Mouse (Mus musculus): Measurements from ENCODE around the gene Aoc3. TPM values are rescaled to one million over a fixed set of nuclear protein-coding genes. Genes with fewer than 3 reads are reported as not detected.

Aoc3 gene
- total and polyA plus RNA-seq, 3 experiments = 0.62 to 2.2 TPM; not detected in 1

- Histone ChIP-seq H3K27ac (ENCODE audit: control insufficient read depth, low read depth, low read length) (no peak overlapping the region), H3K27me3 (ENCODE audit: control insufficient read depth in 1 of 2, insufficient read depth in 2 of 2, low read length in 2 of 2) (peaks cover 17 to 21% of the 10 kb centered on the region in 2 experiments), H3K4me3 (ENCODE audit: control insufficient read depth in 1 of 2, insufficient read depth in 1 of 2, low read depth in 2 of 2, low read length in 2 of 2) (no peak overlapping the region), H3K9me3 (replicated peaks; ENCODE audit: insufficient read depth, low read length) (no peaks in the 10 kb centered on the region), H3K79me2 (ENCODE audit: control insufficient read depth, insufficient read depth, low read length, poor library complexity) (no peaks in the 10 kb centered on the region), H3K4me1 (ENCODE audit: control insufficient read depth in 1 of 2, insufficient read depth in 2 of 2, low read length in 2 of 2) (0 out of 4 replicates have a peak, but pooled peaks cover 0 to 3% of the 10 kb centered on the region in 2 experiments), H3K9ac (ENCODE audit: control insufficient read depth, low read depth, low read length, poor library complexity, severe bottlenecking) (no peak overlapping the region), H3K36me3 (ENCODE audit: control insufficient read depth in 1 of 2, insufficient read depth in 2 of 2, low read length in 2 of 2) (no peaks in the 10 kb centered on the region)
- DNase-seq (ENCODE audit: low read depth, low spot score) = no peak
- no peak for TF ChIP-seq ZKSCAN1 (IDR thresholded peaks at IDR 0.05; ENCODE audit: low read depth, low read length)
- no peak for TF ChIP-seq RAD21 (IDR thresholded peaks at IDR 0.05; ENCODE audit: low read depth, low read length)
- TF ChIP-seq RCOR1 (IDR thresholded peaks at IDR 0.05; ENCODE audit: low read depth, low read length) = no peak
- no peak for TF ChIP-seq KAT2A (conservative IDR thresholded peaks at IDR 0.05; ENCODE audit: low read depth, low read length)
- no peak for TF ChIP-seq MEF2A (IDR thresholded peaks at IDR 0.05; ENCODE audit: extremely low read depth, insufficient replicate concordance, low read depth, low read length, poor library complexity, severe bottlenecking)
- no peak for TF ChIP-seq EP300 (IDR thresholded peaks at IDR 0.05; ENCODE audit: low read depth in 1 of 2, low read length in 2 of 2)
- TF ChIP-seq MAFK (IDR thresholded peaks at IDR 0.05; ENCODE audit: borderline replicate concordance, low read depth, low read length) = no peak
These were observed 51.4 kb downstream of the Aoc3 start for GRCm38 (mm10) chr11:101381817-101382216.

Other genes with a start within 250 kb of the Aoc3 start
- 34.8 and 42.9 TPM in 2 replicates for gene Coasy, start 248.0 kb upstream of the Aoc3 start, total RNA-seq (2012; rRNA removed)
- gene Coasy, start 248.0 kb upstream of the Aoc3 start, polyA plus RNA-seq (2012; ENCODE audit: insufficient read depth in 1 of 2, insufficient read length in 2 of 2, low read depth in 1 of 2, low replicate concordance in 2 of 2, missing spikeins in 1 of 2) = 10 to 100 TPM in 1 of 2 experiments, not detected in 1; 44.2 TPM
- 70.8 and 75.9 TPM in 2 replicates for gene Mlx, start 243.3 kb upstream of the Aoc3 start, total RNA-seq (2012; rRNA removed)
- gene Mlx, start 243.3 kb upstream of the Aoc3 start, polyA plus RNA-seq (2012; ENCODE audit: insufficient read depth in 1 of 2, insufficient read length in 2 of 2, low read depth in 1 of 2, low replicate concordance in 2 of 2, missing spikeins in 1 of 2) = 10 to 100 TPM in 1 of 2 experiments, not detected in 1; 57.5 TPM
- gene Psmc3ip, start 235.2 kb upstream of the Aoc3 start, total RNA-seq (2012; rRNA removed) = 9.1 and 14.5 TPM in 2 replicates
- 1 to 10 TPM in 1 of 2 experiments, not detected in 1; 8.2 TPM for gene Psmc3ip, start 235.2 kb upstream of the Aoc3 start, polyA plus RNA-seq (2012; ENCODE audit: insufficient read depth in 1 of 2, insufficient read length in 2 of 2, low read depth in 1 of 2, low replicate concordance in 2 of 2, missing spikeins in 1 of 2)
- 17.0 and 24.6 TPM in 2 replicates for gene Retreg3, start 210.7 kb upstream of the Aoc3 start, total RNA-seq (2012; rRNA removed)
- 10 to 100 TPM in 1 of 2 experiments, not detected in 1; 23.4 TPM for gene Retreg3, start 210.7 kb upstream of the Aoc3 start, polyA plus RNA-seq (2012; ENCODE audit: insufficient read depth in 1 of 2, insufficient read length in 2 of 2, low read depth in 1 of 2, low replicate concordance in 2 of 2, missing spikeins in 1 of 2)
- gene Tubg1, start 210.7 kb upstream of the Aoc3 start, total RNA-seq (2012; rRNA removed) = 60.0 and 68.1 TPM in 2 replicates
- 100 to 1,000 TPM; 125 to 183 TPM for gene Tubg1, start 210.7 kb upstream of the Aoc3 start, polyA plus RNA-seq (2012; ENCODE audit: insufficient read depth in 1 of 2, insufficient read length in 2 of 2, low read depth in 1 of 2, low replicate concordance in 2 of 2, missing spikeins in 1 of 2)
- gene Tubg2, start 174.7 kb upstream of the Aoc3 start, total RNA-seq (2012; rRNA removed) = not detected in 2 replicates
- gene Tubg2, start 174.7 kb upstream of the Aoc3 start, polyA plus RNA-seq (2012; ENCODE audit: insufficient read depth in 1 of 2, insufficient read length in 2 of 2, low read depth in 1 of 2, low replicate concordance in 2 of 2, missing spikeins in 1 of 2) = not detected
- gene Cntnap1, start 160.1 kb upstream of the Aoc3 start, total RNA-seq (2012; rRNA removed) = not detected in 2 replicates
- under 1 TPM in 1 of 2 experiments, not detected in 1; 0.01 TPM for gene Cntnap1, start 160.1 kb upstream of the Aoc3 start, polyA plus RNA-seq (2012; ENCODE audit: insufficient read depth in 1 of 2, insufficient read length in 2 of 2, low read depth in 1 of 2, low replicate concordance in 2 of 2, missing spikeins in 1 of 2)
- gene Plekhh3, start 159.3 kb upstream of the Aoc3 start, total RNA-seq (2012; rRNA removed) = 0.81 and 1.4 TPM in 2 replicates
- gene Plekhh3, start 159.3 kb upstream of the Aoc3 start, polyA plus RNA-seq (2012; ENCODE audit: insufficient read depth in 1 of 2, insufficient read length in 2 of 2, low read depth in 1 of 2, low replicate concordance in 2 of 2, missing spikeins in 1 of 2) = 1 to 10 TPM in 1 of 2 experiments, not detected in 1; 1.5 TPM
- not detected in 2 replicates for gene Ccr10, start 155.2 kb upstream of the Aoc3 start, total RNA-seq (2012; rRNA removed)
- not detected for gene Ccr10, start 155.2 kb upstream of the Aoc3 start, polyA plus RNA-seq (2012; ENCODE audit: insufficient read depth in 1 of 2, insufficient read length in 2 of 2, low read depth in 1 of 2, low replicate concordance in 2 of 2, missing spikeins in 1 of 2)
- 5.0 and 6.3 TPM in 2 replicates for gene Ezh1, start 104.1 kb upstream of the Aoc3 start, total RNA-seq (2012; rRNA removed)
- gene Ezh1, start 104.1 kb upstream of the Aoc3 start, polyA plus RNA-seq (2012; ENCODE audit: insufficient read depth in 1 of 2, insufficient read length in 2 of 2, low read depth in 1 of 2, low replicate concordance in 2 of 2, missing spikeins in 1 of 2) = 1 to 10 TPM in 1 of 2 experiments, not detected in 1; 8.4 TPM
- 0.12 TPM in 1 of 2 replicates, not detected in the other for gene Ramp2, start 84.6 kb upstream of the Aoc3 start, total RNA-seq (2012; rRNA removed)
- not detected for gene Ramp2, start 84.6 kb upstream of the Aoc3 start, polyA plus RNA-seq (2012; ENCODE audit: insufficient read depth in 1 of 2, insufficient read length in 2 of 2, low read depth in 1 of 2, low replicate concordance in 2 of 2, missing spikeins in 1 of 2)
- 68.4 and 75.5 TPM in 2 replicates for gene Vps25, start 76.9 kb upstream of the Aoc3 start, total RNA-seq (2012; rRNA removed)
- gene Vps25, start 76.9 kb upstream of the Aoc3 start, polyA plus RNA-seq (2012; ENCODE audit: insufficient read depth in 1 of 2, insufficient read length in 2 of 2, low read depth in 1 of 2, low replicate concordance in 2 of 2, missing spikeins in 1 of 2) = 100 to 1,000 TPM in 1 of 2 experiments, not detected in 1; 107 TPM
- 0.72 and 0.92 TPM in 2 replicates for gene Wnk4, start 70.0 kb upstream of the Aoc3 start, total RNA-seq (2012; rRNA removed)
- gene Wnk4, start 70.0 kb upstream of the Aoc3 start, polyA plus RNA-seq (2012; ENCODE audit: insufficient read depth in 1 of 2, insufficient read length in 2 of 2, low read depth in 1 of 2, low replicate concordance in 2 of 2, missing spikeins in 1 of 2) = 1 to 10 TPM in 1 of 2 experiments, not detected in 1; 3.4 TPM
- 2.4 TPM in 2 replicates for gene Cntd1, start 51.6 kb upstream of the Aoc3 start, total RNA-seq (2012; rRNA removed)
- gene Cntd1, start 51.6 kb upstream of the Aoc3 start, polyA plus RNA-seq (2012; ENCODE audit: insufficient read depth in 1 of 2, insufficient read length in 2 of 2, low read depth in 1 of 2, low replicate concordance in 2 of 2, missing spikeins in 1 of 2) = under 1 TPM in 1 of 2 experiments, not detected in 1; 0.84 TPM
- gene Coa3, start 51.5 kb upstream of the Aoc3 start, total RNA-seq (2012; rRNA removed) = 294 and 325 TPM in 2 replicates
- gene Coa3, start 51.5 kb upstream of the Aoc3 start, polyA plus RNA-seq (2012; ENCODE audit: insufficient read depth in 1 of 2, insufficient read length in 2 of 2, low read depth in 1 of 2, low replicate concordance in 2 of 2, missing spikeins in 1 of 2) = 100 to 1,000 TPM in 1 of 2 experiments, not detected in 1; 120 TPM
- gene Becn1, start 28.3 kb upstream of the Aoc3 start, total RNA-seq (2012; rRNA removed) = 167 and 181 TPM in 2 replicates
- gene Becn1, start 28.3 kb upstream of the Aoc3 start, polyA plus RNA-seq (2012; ENCODE audit: insufficient read depth in 1 of 2, insufficient read length in 2 of 2, low read depth in 1 of 2, low replicate concordance in 2 of 2, missing spikeins in 1 of 2) = 100 to 1,000 TPM in 1 of 2 experiments, not detected in 1; 122 TPM
- 129 and 139 TPM in 2 replicates for gene Psme3, start 14.4 kb upstream of the Aoc3 start, total RNA-seq (2012; rRNA removed)
- gene Psme3, start 14.4 kb upstream of the Aoc3 start, polyA plus RNA-seq (2012; ENCODE audit: insufficient read depth in 1 of 2, insufficient read length in 2 of 2, low read depth in 1 of 2, low replicate concordance in 2 of 2, missing spikeins in 1 of 2) = 100 to 1,000 TPM; 369 to 446 TPM
- gene Aoc2, start 5.5 kb upstream of the Aoc3 start, total RNA-seq (2012; rRNA removed) = 9.1 and 12.1 TPM in 2 replicates
- 10 to 100 TPM in 1 of 2 experiments, not detected in 1; 21.1 TPM for gene Aoc2, start 5.5 kb upstream of the Aoc3 start, polyA plus RNA-seq (2012; ENCODE audit: insufficient read depth in 1 of 2, insufficient read length in 2 of 2, low read depth in 1 of 2, low replicate concordance in 2 of 2, missing spikeins in 1 of 2)
- gene G6pc, start 37.0 kb downstream of the Aoc3 start, total RNA-seq (2012; rRNA removed) = not detected in 2 replicates
- not detected for gene G6pc, start 37.0 kb downstream of the Aoc3 start, polyA plus RNA-seq (2012; ENCODE audit: insufficient read depth in 1 of 2, insufficient read length in 2 of 2, low read depth in 1 of 2, low replicate concordance in 2 of 2, missing spikeins in 1 of 2)
- 133 TPM in 2 replicates for gene Aarsd1, start 87.0 kb downstream of the Aoc3 start, total RNA-seq (2012; rRNA removed)
- 100 to 1,000 TPM in 1 of 2 experiments, 10 to 100 TPM in 1; 80.5 to 371 TPM for gene Aarsd1, start 87.0 kb downstream of the Aoc3 start, polyA plus RNA-seq (2012; ENCODE audit: insufficient read depth in 1 of 2, insufficient read length in 2 of 2, low read depth in 1 of 2, low replicate concordance in 2 of 2, missing spikeins in 1 of 2)
- 6.8 and 7.4 TPM in 2 replicates for gene Gm27029, start 94.2 kb downstream of the Aoc3 start, total RNA-seq (2012; rRNA removed)
- 1 to 10 TPM in 1 of 2 experiments, not detected in 1; 4.2 TPM for gene Gm27029, start 94.2 kb downstream of the Aoc3 start, polyA plus RNA-seq (2012; ENCODE audit: insufficient read depth in 1 of 2, insufficient read length in 2 of 2, low read depth in 1 of 2, low replicate concordance in 2 of 2, missing spikeins in 1 of 2)
- gene Rundc1, start 94.5 kb downstream of the Aoc3 start, total RNA-seq (2012; rRNA removed) = 8.5 and 9.2 TPM in 2 replicates
- gene Rundc1, start 94.5 kb downstream of the Aoc3 start, polyA plus RNA-seq (2012; ENCODE audit: insufficient read depth in 1 of 2, insufficient read length in 2 of 2, low read depth in 1 of 2, low replicate concordance in 2 of 2, missing spikeins in 1 of 2) = 10 to 100 TPM in 1 of 2 experiments, not detected in 1; 13.1 TPM
- 1.4 and 1.6 TPM in 2 replicates for gene Ptges3l, start 94.7 kb downstream of the Aoc3 start, total RNA-seq (2012; rRNA removed)
- 1 to 10 TPM in 1 of 2 experiments, not detected in 1; 2.3 TPM for gene Ptges3l, start 94.7 kb downstream of the Aoc3 start, polyA plus RNA-seq (2012; ENCODE audit: insufficient read depth in 1 of 2, insufficient read length in 2 of 2, low read depth in 1 of 2, low replicate concordance in 2 of 2, missing spikeins in 1 of 2)
- gene Rpl27, start 111.7 kb downstream of the Aoc3 start, total RNA-seq (2012; rRNA removed) = 2,405 and 2,621 TPM in 2 replicates
- 100 to 1,000 TPM in 1 of 2 experiments, not detected in 1; 595 TPM for gene Rpl27, start 111.7 kb downstream of the Aoc3 start, polyA plus RNA-seq (2012; ENCODE audit: insufficient read depth in 1 of 2, insufficient read length in 2 of 2, low read depth in 1 of 2, low replicate concordance in 2 of 2, missing spikeins in 1 of 2)
- 37.5 and 64.4 TPM in 2 replicates for gene Ifi35, start 117.8 kb downstream of the Aoc3 start, total RNA-seq (2012; rRNA removed)
- gene Ifi35, start 117.8 kb downstream of the Aoc3 start, polyA plus RNA-seq (2012; ENCODE audit: insufficient read depth in 1 of 2, insufficient read length in 2 of 2, low read depth in 1 of 2, low replicate concordance in 2 of 2, missing spikeins in 1 of 2) = 100 to 1,000 TPM in 1 of 2 experiments, 10 to 100 TPM in 1; 35.5 to 146 TPM
- gene Rnd2, start 134.4 kb downstream of the Aoc3 start, total RNA-seq (2012; rRNA removed) = 4.2 and 6.4 TPM in 2 replicates
- 10 to 100 TPM in 1 of 2 experiments, not detected in 1; 18.6 TPM for gene Rnd2, start 134.4 kb downstream of the Aoc3 start, polyA plus RNA-seq (2012; ENCODE audit: insufficient read depth in 1 of 2, insufficient read length in 2 of 2, low read depth in 1 of 2, low replicate concordance in 2 of 2, missing spikeins in 1 of 2)
- 43.9 and 49.5 TPM in 2 replicates for gene Vat1, start 135.6 kb downstream of the Aoc3 start, total RNA-seq (2012; rRNA removed)
- 100 to 1,000 TPM in 1 of 2 experiments, not detected in 1; 125 TPM for gene Vat1, start 135.6 kb downstream of the Aoc3 start, polyA plus RNA-seq (2012; ENCODE audit: insufficient read depth in 1 of 2, insufficient read length in 2 of 2, low read depth in 1 of 2, low replicate concordance in 2 of 2, missing spikeins in 1 of 2)
- gene Brca1, start 221.3 kb downstream of the Aoc3 start, total RNA-seq (2012; rRNA removed) = 35.3 and 37.1 TPM in 2 replicates
- gene Brca1, start 221.3 kb downstream of the Aoc3 start, polyA plus RNA-seq (2012; ENCODE audit: insufficient read depth in 1 of 2, insufficient read length in 2 of 2, low read depth in 1 of 2, low replicate concordance in 2 of 2, missing spikeins in 1 of 2) = 1,000 to 10,000 TPM in 1 of 2 experiments, 10 to 100 TPM in 1; 25.7 to 1,155 TPM
- gene Nbr1, start 221.5 kb downstream of the Aoc3 start, total RNA-seq (2012; rRNA removed) = 38.6 and 39.4 TPM in 2 replicates
- gene Nbr1, start 221.5 kb downstream of the Aoc3 start, polyA plus RNA-seq (2012; ENCODE audit: insufficient read depth in 1 of 2, insufficient read length in 2 of 2, low read depth in 1 of 2, low replicate concordance in 2 of 2, missing spikeins in 1 of 2) = 10 to 100 TPM in 1 of 2 experiments, not detected in 1; 52.3 TPM

Data from MEL (cell line).